Mouse (Mus musculus): ENCODE results near the gene Cdh10.

Gene Cdh10

DNA sequence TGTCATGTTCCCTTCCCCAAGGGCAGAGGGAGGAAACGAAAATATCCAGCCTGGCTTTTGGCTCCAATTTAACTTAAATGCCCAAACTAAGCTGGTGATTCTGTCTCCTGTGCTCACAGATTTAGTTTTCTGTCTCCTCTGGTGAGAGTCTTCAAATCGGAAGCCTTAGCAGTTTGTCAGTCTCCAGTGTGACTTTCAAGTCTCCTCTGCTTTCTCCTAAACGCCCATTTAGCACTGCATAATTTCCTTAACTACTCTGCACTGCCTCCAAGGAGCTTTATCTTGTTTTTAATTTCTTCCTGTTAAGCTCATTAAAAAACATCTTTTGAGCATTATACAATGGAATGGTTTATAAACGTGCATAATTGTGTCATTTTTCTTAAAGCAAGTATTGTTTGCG, 156.3 kb downstream of the Cdh10 start:
- no peak for DNase-seq (ENCODE audit: low spot score in 2 of 2)

GRCm38 (mm10) chr15:18984891-18985290, 166.1 kb downstream of the Cdh10 start:
- no peak for DNase-seq (ENCODE audit: low spot score in 2 of 2)

GRCm38 (mm10) chr15:18987671-18988070, 168.9 kb downstream of the Cdh10 start:
- DNase-seq (ENCODE audit: low spot score in 2 of 2): no peak

DNA sequence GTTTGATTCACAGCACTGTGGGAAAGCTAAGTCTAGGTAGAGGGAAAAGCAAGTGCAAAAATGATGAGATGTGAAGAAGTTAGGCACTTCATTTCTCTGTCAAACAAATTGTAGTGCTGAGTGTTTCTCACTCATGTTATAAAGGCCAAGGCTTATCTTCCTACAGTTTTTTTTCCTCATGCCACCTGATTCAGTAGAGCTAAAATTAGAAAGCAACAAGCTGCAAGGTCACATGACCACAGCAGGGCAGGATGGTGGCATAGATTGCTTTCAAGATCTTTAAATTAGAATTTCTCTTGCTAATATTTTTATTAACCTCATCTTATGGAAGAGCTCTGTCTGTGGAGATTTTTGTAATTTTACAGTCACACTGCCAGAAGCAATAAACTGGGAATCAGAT, 174.8 kb downstream of the Cdh10 start:
- no peak for DNase-seq (ENCODE audit: low spot score in 2 of 2)

GRCm38 (mm10) chr15:18994294-18994693, 175.5 kb downstream of the Cdh10 start:
- no peak for DNase-seq (ENCODE audit: low spot score in 2 of 2)

GRCm38 (mm10) chr15:19010829-19011228, 192.1 kb downstream of the Cdh10 start:
- DNase-seq (ENCODE audit: low spot score in 2 of 2): no peak

- no peak for DNase-seq (ENCODE audit: low spot score in 2 of 2)
These were observed 214.2 kb downstream of the Cdh10 start for GRCm38 (mm10) chr15:19032983-19033382.

- no peak for DNase-seq (ENCODE audit: low spot score in 2 of 2)
These were observed 221.3 kb downstream of the Cdh10 start for GRCm38 (mm10) chr15:19040077-19040476.
